Mouse (Mus musculus) midbrain, embryonic 13.5 days (tissue): ENCODE data around the gene Gm21680. TPM values are rescaled to one million over a fixed set of nuclear protein-coding genes. Genes with fewer than 3 reads are reported as not detected.

ENCODE experiments used
- polyA plus RNA-seq: library from polyadenylated mRNA; unstranded; fragments of >200 nt; fragmentation: Nextera tagmentation; extraction: Ambion mirVana; gene quantifications from 2 replicates; pipeline ENCODE4 v1.2.1, GENCODE M21; 2015

The Gm21680 gene
- polyA plus RNA-seq, 1 experiment from 2014 or later, result 0.08 TPM

Other genes starting within 250 kb of the Gm21680 start
- 13.6 and 15.2 TPM in 2 replicates for gene Actr3b, start 212.7 kb downstream of the Gm21680 start, polyA plus RNA-seq
- not detected in 2 replicates for gene Gm21663, start 30.3 kb downstream of the Gm21680 start, polyA plus RNA-seq
- gene Gm21671, start 18.2 kb downstream of the Gm21680 start, polyA plus RNA-seq, result 0.07 TPM in 1 of 2 replicates, not detected in the other
- gene Gm21698, start 16.0 kb upstream of the Gm21680 start, polyA plus RNA-seq, result 0.13 and 0.24 TPM in 2 replicates
- 0.24 TPM in 1 of 2 replicates, not detected in the other for gene Gm1979, start 32.1 kb upstream of the Gm21680 start, polyA plus RNA-seq
- not detected in 2 replicates for gene Gm5862, start 50.3 kb upstream of the Gm21680 start, polyA plus RNA-seq
- 0.12 and 0.16 TPM in 2 replicates for gene Speer4a, start 66.9 kb upstream of the Gm21680 start, polyA plus RNA-seq
- gene Gm7347, start 85.9 kb upstream of the Gm21680 start, polyA plus RNA-seq, result 0.06 TPM in 1 of 2 replicates, not detected in the other
- not detected in 2 replicates for gene Gm10471, start 116.6 kb upstream of the Gm21680 start, polyA plus RNA-seq
- gene 5031410I06Rik, start 132.7 kb upstream of the Gm21680 start, polyA plus RNA-seq, result not detected in 2 replicates
- 0.16 TPM in 1 of 2 replicates, not detected in the other for gene Gm10220, start 148.8 kb upstream of the Gm21680 start, polyA plus RNA-seq